Mouse (Mus musculus) splenic B cell, adult 2 months (primary cell): ENCODE measurements at regions not wholly inside any gene's neighbourhood (a gene's known extent, or its start where the extent isn't known, plus 50 kb on each side); places are given as distances from the start of the nearest gene placed in this dataset.

ENCODE experiments used
- DNase-seq: peaks from one replicate; pipeline ENCODE4 v3.0.0-alpha.2; 2011; ENCODE audit warnings: low read depth, low spot score
- H3K27me3 ChIP-seq: 2 replicates; pipeline ENCODE4 v1.6.1; 2012; ENCODE audit warnings: mild to moderate bottlenecking, low read length, moderate library complexity, mixed read lengths; ENCODE audit not compliant: control insufficient read depth, poor library complexity, insufficient read depth, severe bottlenecking
- H3K36me3 ChIP-seq: 2 replicates; pipeline ENCODE4 v1.6.1; 2012; ENCODE audit warnings: mild to moderate bottlenecking, low read length, moderate library complexity, mixed read lengths; ENCODE audit not compliant: control insufficient read depth, poor library complexity, insufficient read depth, severe bottlenecking

DNA sequence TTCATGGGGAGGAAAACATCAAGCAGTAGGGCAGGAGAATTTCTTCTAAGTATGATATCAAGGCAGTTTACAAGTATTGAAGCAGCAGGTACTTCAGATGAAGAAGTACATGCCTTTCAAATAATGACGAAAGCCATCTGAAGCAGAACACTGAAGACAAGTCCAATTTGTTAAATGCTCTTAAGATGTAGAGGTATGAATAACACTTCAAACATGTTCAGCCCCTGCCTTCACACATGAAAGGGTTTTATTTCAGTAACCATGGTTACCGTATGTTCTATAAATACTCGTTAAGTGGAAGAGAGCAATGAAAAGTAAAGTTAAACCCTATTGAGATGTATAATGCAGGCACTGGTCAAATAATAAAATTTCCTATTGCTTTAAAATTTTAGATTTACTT lies 101.8 kb downstream of the Mospd2 start:
- DNase-seq: no peak
- Histone ChIP-seq H3K36me3 (no peaks in the 10 kb centered on the region), H3K27me3 (no peaks in the 10 kb centered on the region)

- Histone ChIP-seq H3K36me3 (no peaks in the 10 kb centered on the region), H3K27me3 (no peaks in the 10 kb centered on the region)
- no peak for DNase-seq
Measured at GRCm38 (mm10) chrX:164840393-164840792, 139.8 kb downstream of the Mospd2 start.

- no peaks in the 10 kb centered on the region for H3K27me3 ChIP-seq
- no peaks in the 10 kb centered on the region for H3K36me3 ChIP-seq
- no peak for DNase-seq
Measured at GRCm38 (mm10) chrX:164820906-164821305, 159.3 kb downstream of the Mospd2 start.

GRCm38 (mm10) chrX:164787293-164787692 lies 192.9 kb downstream of the Mospd2 start:
- Histone ChIP-seq H3K27me3 (no peaks in the 10 kb centered on the region), H3K36me3 (no peaks in the 10 kb centered on the region)
- peak; percentile 57 for DNase-seq

GRCm38 (mm10) chrX:164764919-164765318 lies 215.3 kb downstream of the Mospd2 start:
- no peak for DNase-seq
- no peaks in the 10 kb centered on the region for H3K36me3 ChIP-seq
- no peaks in the 10 kb centered on the region for H3K27me3 ChIP-seq

DNA sequence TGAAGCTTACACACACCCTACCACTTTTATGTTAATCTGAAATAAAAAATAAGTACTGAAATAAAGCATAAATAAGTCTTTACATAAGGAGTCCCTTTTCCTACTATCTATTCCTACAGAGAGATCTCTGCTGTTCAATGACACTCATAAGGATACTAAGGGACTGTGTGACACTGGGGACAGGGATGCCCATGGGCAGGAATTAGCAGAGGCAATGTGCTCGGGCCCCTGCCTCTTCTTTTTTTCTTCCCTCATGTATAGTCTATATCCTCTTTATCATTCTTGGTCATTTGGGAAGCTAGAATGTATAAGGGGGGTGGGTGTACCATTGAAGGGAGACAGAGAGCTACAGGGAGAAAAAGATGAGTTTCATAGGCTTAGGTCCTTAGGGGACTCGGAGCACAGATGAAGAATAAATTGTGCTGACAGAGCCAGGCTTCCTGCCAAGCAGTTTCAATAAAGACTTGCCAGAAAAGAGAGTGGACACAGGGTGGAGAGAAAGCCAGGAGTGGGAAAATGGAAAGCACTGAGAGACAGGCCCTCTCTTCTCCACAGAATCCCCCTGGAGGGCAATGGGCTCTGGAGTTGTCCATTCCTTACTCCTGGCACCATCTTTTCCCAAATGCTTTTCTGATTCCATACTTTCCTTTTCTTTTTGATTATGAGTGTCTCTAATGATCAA lies 216.3 kb downstream of the Mospd2 start:
- H3K36me3 ChIP-seq: no peaks in the 10 kb centered on the region
- no peak for DNase-seq
- H3K27me3 ChIP-seq: no peaks in the 10 kb centered on the region

GRCm38 (mm10) chrX:164745552-164746217 lies 234.5 kb downstream of the Mospd2 start:
- no peaks in the 10 kb centered on the region for H3K36me3 ChIP-seq
- DNase-seq: no peak
- no peaks in the 10 kb centered on the region for H3K27me3 ChIP-seq
